Mouse (Mus musculus): Measurements from ENCODE around the gene Wdr95. TPM values are rescaled to one million over a fixed set of nuclear protein-coding genes. Genes with fewer than 3 reads are reported as not detected.

Gene Wdr95
- polyA plus RNA-seq, 1 experiment from 2014 or later, result 0.24 TPM

DNA sequence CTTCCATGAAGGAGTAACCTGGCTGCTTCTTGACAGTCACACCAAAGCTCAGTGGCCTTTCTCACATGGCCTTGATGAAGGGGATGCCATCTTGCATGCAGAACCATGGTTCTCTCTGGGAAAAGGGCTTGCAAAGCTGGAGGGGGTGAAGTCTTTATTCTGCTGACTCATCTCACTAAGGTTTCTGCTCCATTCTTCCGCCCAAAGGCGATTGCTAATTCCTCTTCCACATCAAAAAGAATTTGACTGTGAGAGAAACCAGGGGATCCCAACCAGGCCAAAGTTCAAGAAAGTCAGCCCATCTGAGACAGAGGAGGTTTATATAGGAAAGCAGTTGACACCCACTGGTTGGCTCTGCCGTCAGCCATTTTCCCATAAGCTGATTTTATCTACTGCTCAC lies 61.5 kb downstream of the Wdr95 start:
- Histone ChIP-seq H3K27me3 (ENCODE audit: control insufficient read depth, insufficient read depth, low read length) (no peaks in the 10 kb centered on the region), H3K4me1 (replicated peaks; ENCODE audit: control insufficient read depth, insufficient read depth, low read length) (no peaks in the 10 kb centered on the region), H3K9ac (ENCODE audit: low read length) (no peak overlapping the region), H3K4me3 (ENCODE audit: low read depth, low read length) (no peak overlapping the region), H3K27ac (ENCODE audit: low read depth, low read length) (no peak overlapping the region), H3K9me3 (ENCODE audit: control insufficient read depth, low read length) (no peaks in the 10 kb centered on the region), H3K4me2 (ENCODE audit: low read depth, low read length, severe bottlenecking) (no peak overlapping the region), H3K36me3 (ENCODE audit: control insufficient read depth, insufficient read depth, low read length) (no peaks in the 10 kb centered on the region)
- 68% methylated on average over 3 of the region's 3 CpGs for WGBS
- ATAC-seq (replicated peaks; ENCODE audit: low FRiP score) (no peak), DNase-seq (ENCODE audit: low spot score) (no peak)

GRCm38 (mm10) chr5:149594215-149594614 lies 65.7 kb downstream of the Wdr95 start:
- Histone ChIP-seq H3K9me3 (ENCODE audit: control insufficient read depth, low read length) (no peaks in the 10 kb centered on the region), H3K36me3 (ENCODE audit: control insufficient read depth, insufficient read depth, low read length) (no peaks in the 10 kb centered on the region), H3K4me2 (ENCODE audit: low read depth, low read length, severe bottlenecking) (no peak overlapping the region), H3K27ac (ENCODE audit: low read depth, low read length) (no peak overlapping the region), H3K4me3 (ENCODE audit: low read depth, low read length) (no peak overlapping the region), H3K27me3 (ENCODE audit: control insufficient read depth, insufficient read depth, low read length) (no peaks in the 10 kb centered on the region), H3K9ac (ENCODE audit: low read length) (no peak overlapping the region), H3K4me1 (replicated peaks; ENCODE audit: control insufficient read depth, insufficient read depth, low read length) (no peaks in the 10 kb centered on the region)
- DNase-seq (ENCODE audit: low spot score), result no peak
- ATAC-seq (replicated peaks; ENCODE audit: low FRiP score), result no peak
- WGBS, result 94% methylated on average over 3 of the region's 3 CpGs

DNA sequence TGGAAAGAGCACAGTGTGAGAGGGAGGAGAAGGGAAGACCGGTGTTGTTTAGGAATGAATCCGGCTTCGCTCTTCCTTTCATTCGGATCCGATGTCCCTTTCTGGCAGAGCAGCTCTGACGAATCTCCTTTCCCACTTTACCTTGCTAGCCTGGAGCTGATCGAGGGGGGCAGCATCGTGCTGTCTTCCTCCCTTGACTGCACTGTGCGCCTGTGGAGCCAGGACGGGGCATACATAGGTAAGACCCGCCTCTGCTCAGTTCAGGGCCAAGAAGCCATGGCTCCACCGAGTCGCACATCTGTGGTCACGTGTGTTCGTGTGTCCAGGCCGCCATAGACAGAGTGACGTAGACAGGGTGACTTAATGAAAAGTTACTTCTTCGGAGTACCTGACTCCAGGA lies 68.9 kb downstream of the Wdr95 start:
- H3K27ac ChIP-seq (ENCODE audit: low read depth, low read length), result no peak overlapping the region
- H3K4me1 ChIP-seq (replicated peaks; ENCODE audit: control insufficient read depth, insufficient read depth, low read length), result no peaks in the 10 kb centered on the region
- H3K4me2 ChIP-seq (ENCODE audit: low read depth, low read length, severe bottlenecking), result no peak overlapping the region
- no peaks in the 10 kb centered on the region for H3K27me3 ChIP-seq (ENCODE audit: control insufficient read depth, insufficient read depth, low read length)
- DNase-seq (ENCODE audit: low spot score) (no peak), ATAC-seq (replicated peaks; ENCODE audit: low FRiP score) (no peak)
- H3K4me3 ChIP-seq (ENCODE audit: low read depth, low read length), result no peak overlapping the region
- 52% methylated on average over 18 of the region's 18 CpGs for WGBS
- no peaks in the 10 kb centered on the region for H3K36me3 ChIP-seq (ENCODE audit: control insufficient read depth, insufficient read depth, low read length)
- H3K9me3 ChIP-seq (ENCODE audit: control insufficient read depth, low read length), result no peaks in the 10 kb centered on the region
- no peak overlapping the region for H3K9ac ChIP-seq (ENCODE audit: low read length)

GRCm38 (mm10) chr5:149601996-149602395 lies 73.5 kb downstream of the Wdr95 start:
- Histone ChIP-seq H3K4me1 (replicated peaks; ENCODE audit: control insufficient read depth, insufficient read depth, low read length) (no peaks in the 10 kb centered on the region), H3K9me3 (ENCODE audit: control insufficient read depth, low read length) (no peaks in the 10 kb centered on the region), H3K27ac (ENCODE audit: low read depth, low read length) (no peak overlapping the region), H3K4me2 (ENCODE audit: low read depth, low read length, severe bottlenecking) (no peak overlapping the region), H3K27me3 (ENCODE audit: control insufficient read depth, insufficient read depth, low read length) (no peaks in the 10 kb centered on the region), H3K36me3 (ENCODE audit: control insufficient read depth, insufficient read depth, low read length) (no peaks in the 10 kb centered on the region), H3K9ac (ENCODE audit: low read length) (no peak overlapping the region), H3K4me3 (ENCODE audit: low read depth, low read length) (no peak overlapping the region)
- WGBS, result 94% methylated on average over 3 of the region's 3 CpGs
- DNase-seq (ENCODE audit: low spot score), result no peak
- no peak for ATAC-seq (replicated peaks; ENCODE audit: low FRiP score)

- Histone ChIP-seq H3K27ac (ENCODE audit: low read depth, low read length) (no peak overlapping the region), H3K4me3 (ENCODE audit: low read depth, low read length) (no peak overlapping the region), H3K4me2 (ENCODE audit: low read depth, low read length, severe bottlenecking) (no peak overlapping the region), H3K36me3 (ENCODE audit: control insufficient read depth, insufficient read depth, low read length) (no peaks in the 10 kb centered on the region), H3K9ac (ENCODE audit: low read length) (no peak overlapping the region), H3K9me3 (ENCODE audit: control insufficient read depth, low read length) (no peaks in the 10 kb centered on the region), H3K27me3 (ENCODE audit: control insufficient read depth, insufficient read depth, low read length) (no peaks in the 10 kb centered on the region), H3K4me1 (replicated peaks; ENCODE audit: control insufficient read depth, insufficient read depth, low read length) (no peaks in the 10 kb centered on the region)
- no peak for DNase-seq (ENCODE audit: low spot score)
- 80% methylated on average over 3 of the region's 3 CpGs for WGBS
- ATAC-seq (replicated peaks; ENCODE audit: low FRiP score), result no peak
Measured at GRCm38 (mm10) chr5:149603241-149603640, 74.8 kb downstream of the Wdr95 start.

DNA sequence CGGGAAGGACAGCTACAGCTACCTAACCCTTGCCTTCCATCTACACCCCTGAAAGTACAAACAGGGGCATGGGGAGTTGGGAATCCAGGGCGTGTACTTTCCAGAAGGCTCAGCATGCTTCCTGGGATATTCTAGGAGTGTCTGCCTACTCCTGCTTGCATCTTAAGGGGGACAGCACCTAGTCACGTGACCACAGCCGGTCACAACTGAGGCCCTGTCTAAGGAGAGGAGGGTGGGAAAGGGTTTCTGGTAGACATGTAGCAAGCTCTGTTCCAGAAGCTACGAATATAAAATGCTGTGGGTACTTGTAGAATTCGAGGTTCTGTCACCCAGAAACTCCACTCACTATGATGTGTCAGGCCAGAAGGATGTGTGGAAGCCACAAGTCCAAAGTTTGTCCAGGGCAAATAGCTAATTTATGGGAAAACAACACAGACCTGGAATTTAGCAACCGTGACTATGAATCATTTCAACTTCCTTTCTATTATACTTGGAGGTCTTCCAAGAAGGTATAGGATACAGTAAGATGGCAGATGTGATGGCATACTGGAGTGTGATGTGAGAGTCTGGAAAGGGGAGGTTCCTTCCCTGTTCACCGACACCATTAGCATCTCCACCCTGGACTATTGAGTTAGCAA lies 78.7 kb downstream of the Wdr95 start:
- no peaks in the 10 kb centered on the region for H3K4me1 ChIP-seq (replicated peaks; ENCODE audit: control insufficient read depth, insufficient read depth, low read length)
- no peak for DNase-seq (ENCODE audit: low spot score)
- WGBS, result 84% methylated on average over 8 of the region's 8 CpGs

GRCm38 (mm10) chr5:149611476-149612164 lies 83.1 kb downstream of the Wdr95 start:
- no peak overlapping the region for H3K4me3 ChIP-seq (ENCODE audit: low read depth, low read length)
- ATAC-seq (replicated peaks; ENCODE audit: low FRiP score) (no peak), DNase-seq (ENCODE audit: low spot score) (no peak)
- no peaks in the 10 kb centered on the region; the same call in 1 of the 2 replicates for H3K36me3 ChIP-seq (ENCODE audit: control insufficient read depth, insufficient read depth, low read length)
- no peak overlapping the region for H3K27ac ChIP-seq (ENCODE audit: low read depth, low read length)
- no peaks in the 10 kb centered on the region for H3K9me3 ChIP-seq (ENCODE audit: control insufficient read depth, low read length)
- no peaks in the 10 kb centered on the region for H3K4me1 ChIP-seq (replicated peaks; ENCODE audit: control insufficient read depth, insufficient read depth, low read length)
- H3K9ac ChIP-seq (ENCODE audit: low read length), result no peak overlapping the region
- no peak overlapping the region for H3K4me2 ChIP-seq (ENCODE audit: low read depth, low read length, severe bottlenecking)
- no peaks in the 10 kb centered on the region for H3K27me3 ChIP-seq (ENCODE audit: control insufficient read depth, insufficient read depth, low read length)
- 70% methylated on average over 16 of the region's 16 CpGs for WGBS

More for the DNA sequence above, 78.7 kb downstream of the Wdr95 start:
- Histone ChIP-seq H3K27me3 (ENCODE audit: control insufficient read depth, insufficient read depth, low read length) (no peaks in the 10 kb centered on the region), H3K9ac (ENCODE audit: low read length) (no peak overlapping the region), H3K4me2 (ENCODE audit: low read depth, low read length, severe bottlenecking) (no peak overlapping the region), H3K4me3 (ENCODE audit: low read depth, low read length) (no peak overlapping the region), H3K9me3 (ENCODE audit: control insufficient read depth, low read length) (no peaks in the 10 kb centered on the region), H3K27ac (ENCODE audit: low read depth, low read length) (no peak overlapping the region), H3K36me3 (ENCODE audit: control insufficient read depth, insufficient read depth, low read length) (no peaks in the 10 kb centered on the region)
- no peak for ATAC-seq (replicated peaks; ENCODE audit: low FRiP score)

GRCm38 (mm10) chr5:149612165-149612518 lies 83.7 kb downstream of the Wdr95 start:
- DNase-seq (ENCODE audit: low spot score) (no peak), ATAC-seq (replicated peaks; ENCODE audit: low FRiP score) (no peak)
- no peak overlapping the region for H3K4me3 ChIP-seq (ENCODE audit: low read depth, low read length)
- H3K9me3 ChIP-seq (ENCODE audit: control insufficient read depth, low read length), result no peaks in the 10 kb centered on the region
- no peak overlapping the region for H3K27ac ChIP-seq (ENCODE audit: low read depth, low read length)
- WGBS, result 87% methylated on average over 3 of the region's 3 CpGs
- no peak overlapping the region for H3K4me2 ChIP-seq (ENCODE audit: low read depth, low read length, severe bottlenecking)
- H3K4me1 ChIP-seq (replicated peaks; ENCODE audit: control insufficient read depth, insufficient read depth, low read length), result no peaks in the 10 kb centered on the region
- H3K36me3 ChIP-seq (ENCODE audit: control insufficient read depth, insufficient read depth, low read length), result peaks cover 2% of the 10 kb centered on the region; the same call in 1 of the 2 replicates
- no peak overlapping the region for H3K9ac ChIP-seq (ENCODE audit: low read length)
- H3K27me3 ChIP-seq (ENCODE audit: control insufficient read depth, insufficient read depth, low read length), result no peaks in the 10 kb centered on the region

- Histone ChIP-seq H3K9ac (ENCODE audit: low read length) (no peak overlapping the region), H3K4me1 (replicated peaks; ENCODE audit: control insufficient read depth, insufficient read depth, low read length) (no peaks in the 10 kb centered on the region), H3K4me2 (ENCODE audit: low read depth, low read length, severe bottlenecking) (no peak overlapping the region), H3K27ac (ENCODE audit: low read depth, low read length) (no peak overlapping the region), H3K27me3 (ENCODE audit: control insufficient read depth, insufficient read depth, low read length) (no peaks in the 10 kb centered on the region), H3K36me3 (ENCODE audit: control insufficient read depth, insufficient read depth, low read length) (peaks cover 8% of the 10 kb centered on the region; the same call in 1 of the 2 replicates), H3K9me3 (ENCODE audit: control insufficient read depth, low read length) (no peaks in the 10 kb centered on the region), H3K4me3 (ENCODE audit: low read depth, low read length) (no peak overlapping the region)
- WGBS, result 85% methylated on average over 10 of the region's 10 CpGs
- ATAC-seq (replicated peaks; ENCODE audit: low FRiP score) (no peak), DNase-seq (ENCODE audit: low spot score) (no peak)
Measured at GRCm38 (mm10) chr5:149612740-149613139, 84.3 kb downstream of the Wdr95 start.
